Mouse (Mus musculus): ENCODE measurements around the gene Stkld1.

GRCm38 (mm10) chr2:26921784-26922183, 12.1 kb upstream of the Stkld1 start:
- no peak for TF ChIP-seq CTCF (IDR thresholded peaks at IDR 0.05; ENCODE audit: low read depth)
- TF ChIP-seq EP300 (IDR thresholded peaks at IDR 0.05; ENCODE audit: low read depth) = no peak
